Mouse (Mus musculus) lung, embryonic 16.5 days (tissue): ENCODE data around the gene Dab2ip. TPM values are rescaled to one million over a fixed set of nuclear protein-coding genes. Genes with fewer than 3 reads are reported as not detected.

ENCODE experiments used
- ATAC-seq: fragments of 200-750 bp; cut with Nextera tagmentation; 2 replicates; pipeline ENCODE4 v1.8.0; 2017; ENCODE audit warnings: low read depth, mild to moderate bottlenecking, moderate library complexity
- H3K27ac ChIP-seq: fragments of 300-500 bp; sonication (generic); 2 replicates; pipeline ENCODE4 v1.5.1; 2014; ENCODE audit warnings: mild to moderate bottlenecking, control low read depth, low read length
- H3K27me3 ChIP-seq: fragments of 300-500 bp; sonication (generic); 2 replicates; pipeline ENCODE4 v1.6.1; 2014; ENCODE audit warnings: low read depth, low read length, mixed read lengths; ENCODE audit not compliant: control insufficient read depth, insufficient read depth
- H3K36me3 ChIP-seq: fragments of 300-500 bp; sonication (generic); 2 replicates; pipeline ENCODE4 v1.6.1; 2014; ENCODE audit warnings: low read length; ENCODE audit not compliant: control insufficient read depth, insufficient read depth
- H3K4me1 ChIP-seq: fragments of 300-500 bp; sonication (generic); replicated peaks from 2 replicates; pipeline ENCODE4 v1.6.1; 2014; ENCODE audit warnings: low read length, mixed read lengths; ENCODE audit not compliant: control insufficient read depth, insufficient read depth
- H3K4me2 ChIP-seq: fragments of 300-500 bp; sonication (generic); 2 replicates; pipeline ENCODE4 v1.6.1; 2014; ENCODE audit warnings: low read depth, low read length, control low read depth
- H3K4me3 ChIP-seq: fragments of 300-500 bp; sonication (generic); 2 replicates; pipeline ENCODE4 v1.5.1; 2014; ENCODE audit warnings: mild to moderate bottlenecking, low read length, control low read depth
- H3K9ac ChIP-seq: fragments of 300-500 bp; sonication (generic); 2 replicates; pipeline ENCODE4 v1.6.1; 2014; ENCODE audit warnings: low read length, control low read depth
- H3K9me3 ChIP-seq: fragments of 300-500 bp; sonication (generic); 2 replicates; pipeline ENCODE4 v1.6.1; 2016; ENCODE audit warnings: low read length; ENCODE audit not compliant: control insufficient read depth
- WGBS: fragments of 180-500 bp; shearing (Covaris S2); extraction: QIAGEN DNeasy Blood & Tissue Kit; methylation state at CpG from one replicate; pipeline ENCODE4 v1.1.7; 2014; 5-methylcytosine and 5-hydroxymethylcytosine counted together
- polyA plus RNA-seq: library from polyadenylated mRNA; unstranded; fragments of >200 nt; fragmentation: Nextera tagmentation; extraction: Ambion mirVana; gene quantifications from 2 replicates; pipeline ENCODE4 v1.2.1, GENCODE M21; 2015

Gene Dab2ip
- polyA plus RNA-seq, 1 experiment from 2014 or later: 34.2 TPM

DNA sequence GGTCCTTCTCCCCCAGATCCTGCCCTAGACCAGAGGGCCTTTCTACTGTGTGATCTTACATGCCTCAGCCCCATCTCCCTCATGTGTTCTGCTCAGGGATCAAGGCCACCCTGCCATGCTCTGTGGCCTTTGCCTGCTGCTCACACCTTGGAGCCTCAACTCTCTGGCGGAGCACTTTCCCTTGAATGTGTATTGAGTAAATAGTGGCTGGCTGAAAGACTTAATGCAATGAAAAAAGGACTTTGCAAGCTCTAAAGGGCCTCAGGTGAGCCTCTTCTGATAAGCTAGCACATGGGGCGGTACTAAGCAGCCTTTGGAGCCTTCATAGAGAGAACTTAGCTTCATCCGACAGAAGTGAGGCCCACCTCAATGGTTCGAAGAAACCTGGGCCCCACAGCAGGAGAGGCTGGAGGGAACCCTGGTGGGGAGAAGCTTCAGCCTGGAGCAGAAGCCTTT, 9.7 kb downstream of the Dab2ip start:
- WGBS: 60% methylated on average over 4 of the region's 4 CpGs
- ATAC-seq: peak; percentile 44
- no peaks in the 10 kb centered on the region for H3K27me3 ChIP-seq

DNA sequence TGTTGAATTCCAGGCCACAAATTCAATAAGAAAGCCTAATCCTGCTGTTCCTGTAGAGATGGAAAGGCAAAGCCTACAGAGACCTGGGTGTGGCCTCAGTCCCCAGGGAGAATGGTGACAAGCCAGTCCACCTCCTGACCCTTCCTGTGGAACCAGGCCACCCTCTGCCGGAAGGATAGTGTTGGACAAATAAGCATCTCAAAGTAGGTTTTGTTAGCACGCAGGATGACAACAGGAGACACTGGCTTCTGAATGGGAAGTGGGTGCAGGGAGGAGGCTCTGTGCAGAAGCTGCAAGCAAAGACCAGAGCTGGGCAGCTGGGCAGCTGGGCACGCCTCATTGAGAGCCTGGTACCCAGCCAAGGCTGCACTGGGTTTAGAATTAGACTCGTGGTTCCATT, 12.7 kb downstream of the Dab2ip start:
- H3K27ac ChIP-seq: no peak overlapping the region
- no peak for ATAC-seq
- no peaks in the 10 kb centered on the region for H3K36me3 ChIP-seq
- no peak overlapping the region for H3K9ac ChIP-seq
- H3K27me3 ChIP-seq: no peaks in the 10 kb centered on the region
- H3K4me2 ChIP-seq: no peak overlapping the region
- 53% methylated on average over 4 of the region's 4 CpGs for WGBS
- H3K9me3 ChIP-seq: no peaks in the 10 kb centered on the region
- H3K4me1 ChIP-seq: no peaks in the 10 kb centered on the region; the same call in 1 of the 2 replicates
- no peak overlapping the region for H3K4me3 ChIP-seq

More for the DNA sequence above, 9.7 kb downstream of the Dab2ip start:
- H3K36me3 ChIP-seq: no peaks in the 10 kb centered on the region
- no peaks in the 10 kb centered on the region; the same call in 1 of the 2 replicates for H3K4me1 ChIP-seq
- H3K4me2 ChIP-seq: no peak overlapping the region
- H3K27ac ChIP-seq: no peak overlapping the region
- no peak overlapping the region for H3K4me3 ChIP-seq
- no peak overlapping the region for H3K9ac ChIP-seq
- H3K9me3 ChIP-seq: no peaks in the 10 kb centered on the region

DNA sequence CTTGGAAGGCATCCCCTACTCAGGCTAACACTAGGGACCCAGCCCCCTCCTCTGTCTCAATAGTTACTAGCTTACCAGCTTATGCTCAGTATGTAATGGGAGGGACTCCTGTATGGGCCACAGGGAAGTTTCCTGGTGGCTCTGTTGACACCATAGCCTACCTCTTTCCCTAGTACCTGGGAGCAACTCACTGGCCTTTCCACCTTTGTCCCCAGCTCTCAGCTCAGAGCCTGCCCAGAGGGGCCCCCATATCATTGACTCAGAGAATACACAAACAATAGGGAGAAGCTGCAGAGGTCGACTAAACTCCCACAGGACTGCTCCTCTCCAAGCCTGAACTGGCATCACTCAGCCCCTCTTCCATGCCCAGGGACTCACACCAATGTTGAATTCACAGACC, 16.6 kb downstream of the Dab2ip start:
- no peak overlapping the region for H3K27ac ChIP-seq
- ATAC-seq: no peak
- 31% methylated on average over 1 of the region's 1 CpGs for WGBS
- H3K4me2 ChIP-seq: no peak overlapping the region
- H3K36me3 ChIP-seq: no peaks in the 10 kb centered on the region
- no peak overlapping the region for H3K4me3 ChIP-seq
- H3K4me1 ChIP-seq: no peaks in the 10 kb centered on the region
- H3K9me3 ChIP-seq: no peaks in the 10 kb centered on the region
- no peak overlapping the region for H3K9ac ChIP-seq
- no peaks in the 10 kb centered on the region for H3K27me3 ChIP-seq

DNA sequence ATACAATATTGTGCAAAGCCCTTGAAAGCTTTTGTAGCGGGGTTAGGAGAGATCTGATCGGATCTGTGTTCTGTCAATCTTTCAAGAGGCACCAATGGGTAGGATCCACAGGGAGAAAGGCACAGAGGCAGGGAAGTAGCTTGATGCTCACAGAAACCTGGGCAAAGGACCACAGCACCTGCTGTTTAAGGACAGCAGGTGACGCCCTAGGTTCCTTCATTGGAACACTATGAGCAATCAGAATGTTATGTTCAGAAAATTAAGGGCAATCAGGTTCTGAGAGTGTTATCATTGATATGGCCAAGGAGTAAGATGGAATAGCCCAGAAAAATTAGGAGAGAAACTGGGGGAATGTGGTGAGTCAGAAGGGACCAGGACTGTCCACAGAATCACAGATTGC, 18.6 kb downstream of the Dab2ip start:
- Histone ChIP-seq H3K36me3 (no peaks in the 10 kb centered on the region), H3K4me3 (no peak overlapping the region), H3K4me2 (no peak overlapping the region), H3K9ac (no peak overlapping the region), H3K27me3 (0 out of 2 replicates have a peak, but pooled peaks cover 3% of the 10 kb centered on the region), H3K9me3 (no peaks in the 10 kb centered on the region), H3K4me1 (no peaks in the 10 kb centered on the region; the same call in 1 of the 2 replicates), H3K27ac (no peak overlapping the region)
- no peak for ATAC-seq
- WGBS: 82% methylated on average over 3 of the region's 3 CpGs

DNA sequence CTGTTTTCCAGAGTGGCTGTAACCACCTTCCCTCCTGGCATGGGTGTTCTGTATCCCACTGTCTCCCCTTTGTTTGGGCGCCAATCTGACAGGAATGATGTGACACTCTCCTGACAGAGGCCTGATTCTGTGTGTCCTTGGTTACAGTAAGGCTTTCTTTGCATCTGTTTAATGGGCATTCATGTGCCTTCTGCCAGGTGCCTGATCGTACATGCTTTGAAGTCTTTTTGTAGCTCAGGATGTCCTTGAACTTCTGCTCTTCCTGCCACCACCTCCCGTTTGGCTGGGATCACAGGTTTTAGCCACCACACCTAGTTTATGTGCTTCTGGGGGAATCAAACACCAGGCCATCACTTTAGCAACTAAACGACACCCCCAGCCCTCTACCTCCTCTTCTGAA, 22.0 kb downstream of the Dab2ip start:
- Histone ChIP-seq H3K9me3 (no peaks in the 10 kb centered on the region), H3K36me3 (no peaks in the 10 kb centered on the region), H3K4me1 (peaks cover 15% of the 10 kb centered on the region; the same call in 1 of the 2 replicates), H3K27me3 (peaks cover 14% of the 10 kb centered on the region; the same call in 1 of the 2 replicates), H3K9ac (no peak overlapping the region), H3K4me3 (no peak overlapping the region), H3K27ac (no peak overlapping the region), H3K4me2 (no peak overlapping the region)
- ATAC-seq: no peak
- WGBS: 63% methylated on average over 4 of the region's 4 CpGs

DNA sequence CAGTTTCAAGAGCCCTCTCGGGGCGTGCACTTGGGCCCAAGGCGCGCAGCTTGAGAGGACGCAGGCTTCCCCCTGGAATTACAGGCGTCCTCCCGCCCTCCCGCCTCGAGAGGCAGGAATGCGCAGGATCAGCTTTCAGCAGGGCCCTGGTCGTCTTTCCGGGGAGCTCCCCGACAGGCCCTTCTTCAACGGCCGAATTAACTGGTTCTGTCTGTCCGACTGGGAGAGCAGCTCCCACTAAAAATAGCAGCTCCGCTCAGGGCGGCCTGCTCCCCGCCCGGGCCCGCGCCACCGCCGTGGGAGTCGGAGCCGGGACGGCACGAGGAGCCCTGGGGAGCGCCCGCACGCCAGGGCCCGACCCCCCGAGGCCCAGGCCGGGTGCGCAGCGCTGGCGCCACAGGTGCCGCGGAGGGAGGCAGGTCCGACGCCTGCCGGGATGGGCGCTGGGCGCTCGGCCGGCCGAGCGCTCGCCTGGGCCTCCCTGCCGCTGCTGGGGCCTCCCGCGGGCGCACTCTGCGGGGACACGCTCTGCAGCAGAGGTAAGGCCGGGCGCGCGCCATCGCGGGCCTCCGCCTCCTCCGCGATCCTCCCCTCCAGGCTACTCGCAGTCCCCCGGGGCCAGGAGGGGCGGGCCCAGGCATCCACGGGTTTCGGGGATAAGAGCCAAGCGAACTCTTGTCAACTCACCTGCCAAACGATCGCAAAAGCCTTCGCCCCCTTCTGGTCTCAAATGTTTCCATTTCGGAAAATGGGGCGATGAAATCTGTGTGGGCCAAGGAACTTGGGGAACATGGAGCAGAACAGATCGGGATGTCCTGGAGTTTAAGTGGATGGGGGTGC, 23.7 kb downstream of the Dab2ip start:
- Histone ChIP-seq H3K27me3 (peaks cover 14% of the 10 kb centered on the region; the same call in 1 of the 2 replicates), H3K9me3 (no peaks in the 10 kb centered on the region), H3K9ac (peak overlapping the region; percentile 83), H3K4me3 (peak overlapping the region; percentile 60), H3K4me1 (peaks cover 18% of the 10 kb centered on the region), H3K27ac (peak overlapping the region; percentile 95), H3K36me3 (no peaks in the 10 kb centered on the region), H3K4me2 (peak overlapping the region; percentile 95)
- WGBS: under 1% methylated on average over 73 of the region's 76 CpGs
- ATAC-seq: peak; percentile 75

DNA sequence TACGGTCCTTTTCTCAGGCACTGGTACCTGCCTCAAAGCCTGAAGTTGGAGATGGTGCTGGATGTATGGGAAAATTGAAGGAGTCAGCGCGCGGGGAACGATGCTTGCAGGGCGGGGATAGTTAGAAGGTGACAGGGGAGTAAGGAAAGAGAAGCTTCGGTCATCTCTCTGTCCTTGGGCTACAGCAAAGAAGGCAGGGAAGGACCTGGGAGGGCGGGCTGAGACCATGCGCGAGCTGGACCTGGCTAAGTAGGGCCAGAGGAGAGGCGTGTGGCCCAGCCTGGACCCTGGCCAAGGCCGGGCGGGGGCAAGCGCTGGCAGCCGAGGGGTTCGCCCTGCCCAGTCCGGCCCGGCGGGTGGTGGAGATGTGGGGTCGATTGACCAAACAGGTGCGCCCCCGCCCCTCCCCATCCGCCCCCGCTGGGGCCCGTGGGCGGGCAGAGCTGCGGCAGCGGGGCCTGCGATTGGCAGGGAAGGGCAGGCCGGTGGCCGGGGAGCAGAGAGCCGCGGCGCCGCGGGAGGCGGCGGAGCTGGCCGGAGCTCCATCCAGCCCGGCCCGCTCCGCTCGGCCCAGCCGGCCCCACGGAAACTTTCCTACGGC, 24.4 kb downstream of the Dab2ip start:
- peaks cover 23% of the 10 kb centered on the region for H3K4me1 ChIP-seq
- under 1% methylated on average over 30 of the region's 46 CpGs for whole genome bisulfite sequencing
- peaks cover 14% of the 10 kb centered on the region; the same call in 1 of the 2 replicates for H3K27me3 ChIP-seq
- peak overlapping the region; percentile 83 for H3K9ac ChIP-seq
- H3K27ac ChIP-seq: peak overlapping the region; percentile 95
- peak overlapping the region; percentile 95 for H3K4me2 ChIP-seq
- peak; percentile 75 for ATAC-seq
- H3K4me3 ChIP-seq: peak overlapping the region; percentile 60
- H3K9me3 ChIP-seq: no peaks in the 10 kb centered on the region
- no peaks in the 10 kb centered on the region for H3K36me3 ChIP-seq

DNA sequence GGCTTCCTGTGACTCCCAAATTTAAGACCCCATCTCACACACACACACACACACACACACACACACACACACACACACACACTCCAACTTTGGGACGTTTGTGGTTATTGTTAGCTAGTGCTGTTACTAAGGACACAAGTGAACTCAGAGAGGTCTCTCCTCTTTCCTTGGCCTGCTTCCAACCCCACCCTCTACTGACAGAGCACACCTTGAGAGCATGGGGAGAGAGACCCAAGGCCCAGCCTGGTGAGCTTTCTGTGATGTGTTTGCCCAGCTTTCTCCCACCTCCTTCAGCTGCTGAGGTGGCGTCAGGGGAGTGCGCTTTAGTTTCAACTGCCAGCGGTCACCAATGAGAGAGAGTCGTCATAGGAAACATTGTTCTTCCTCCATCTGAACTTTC, 25.3 kb downstream of the Dab2ip start:
- H3K4me3 ChIP-seq: peak overlapping the region; percentile 60
- 34% methylated on average over 5 of the region's 5 CpGs for WGBS
- no peaks in the 10 kb centered on the region for H3K9me3 ChIP-seq
- peaks cover 33% of the 10 kb centered on the region for H3K4me1 ChIP-seq
- peak overlapping the region; percentile 95 for H3K27ac ChIP-seq
- peak; percentile 41; the same call in 1 of the 2 replicates for ATAC-seq
- peaks cover 14% of the 10 kb centered on the region; the same call in 1 of the 2 replicates for H3K27me3 ChIP-seq
- no peak overlapping the region; the same call in 1 of the 2 replicates for H3K9ac ChIP-seq
- peak overlapping the region; percentile 95 for H3K4me2 ChIP-seq
- no peaks in the 10 kb centered on the region for H3K36me3 ChIP-seq

DNA sequence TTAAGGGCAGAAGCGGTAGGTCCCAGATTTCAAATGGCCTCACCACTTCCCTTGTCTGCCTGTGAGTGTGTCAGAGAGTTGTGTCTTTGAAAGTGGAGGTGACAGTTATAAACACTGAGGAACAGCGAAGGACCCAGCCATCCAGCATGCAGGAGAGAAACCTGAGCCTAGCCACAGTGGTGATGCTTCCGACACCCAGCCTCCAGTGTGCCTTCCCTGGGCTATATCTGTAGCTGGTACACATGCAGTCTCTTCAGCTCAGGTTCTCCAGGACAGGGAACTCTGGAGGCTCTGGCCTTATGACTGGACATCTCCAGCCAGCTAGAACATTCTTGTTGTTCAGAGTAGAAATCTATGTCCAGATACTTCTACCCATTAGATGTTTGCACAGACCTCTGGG, 25.9 kb downstream of the Dab2ip start:
- Histone ChIP-seq H3K9ac (peak overlapping the region; percentile 29), H3K4me1 (peaks cover 39% of the 10 kb centered on the region), H3K36me3 (no peaks in the 10 kb centered on the region), H3K27ac (peak overlapping the region; percentile 65), H3K4me2 (peak overlapping the region; percentile 95), H3K9me3 (no peaks in the 10 kb centered on the region), H3K4me3 (peak overlapping the region; percentile 25), H3K27me3 (peaks cover 14% of the 10 kb centered on the region; the same call in 1 of the 2 replicates)
- ATAC-seq: no peak
- WGBS: 61% methylated on average over 3 of the region's 3 CpGs
